Mouse (Mus musculus) brain, embryonic 14.5 days (tissue): ENCODE data around the gene Cluap1.

Experiments
- CTCF ChIP-seq: fragments of 200-500 bp; IDR thresholded peaks from 2 replicates; pipeline ENCODE4 v1.5.1; 2012; ENCODE audit warnings: inconsistent platforms, mild to moderate bottlenecking, moderate library complexity, borderline replicate concordance; ENCODE audit not compliant: insufficient read depth, insufficient read length; ENCODE audit errors: extremely low read depth
- POLR2A ChIP-seq: fragments of 200-500 bp; IDR thresholded peaks from 2 replicates; pipeline ENCODE4 v1.6.1; 2012; ENCODE audit warnings: mild to moderate bottlenecking, inconsistent platforms, borderline replicate concordance; ENCODE audit not compliant: poor library complexity, insufficient read depth, insufficient read length, severe bottlenecking; ENCODE audit errors: extremely low read depth

GRCm38 (mm10) chr16:3859254-3859653 is 49.3 kb upstream of the Cluap1 start:
- no peak for TF ChIP-seq CTCF
- TF ChIP-seq POLR2A: no peak
